8 mouse cellular contexts compared by ENCODE assay signal in the genomic region with DNA sequence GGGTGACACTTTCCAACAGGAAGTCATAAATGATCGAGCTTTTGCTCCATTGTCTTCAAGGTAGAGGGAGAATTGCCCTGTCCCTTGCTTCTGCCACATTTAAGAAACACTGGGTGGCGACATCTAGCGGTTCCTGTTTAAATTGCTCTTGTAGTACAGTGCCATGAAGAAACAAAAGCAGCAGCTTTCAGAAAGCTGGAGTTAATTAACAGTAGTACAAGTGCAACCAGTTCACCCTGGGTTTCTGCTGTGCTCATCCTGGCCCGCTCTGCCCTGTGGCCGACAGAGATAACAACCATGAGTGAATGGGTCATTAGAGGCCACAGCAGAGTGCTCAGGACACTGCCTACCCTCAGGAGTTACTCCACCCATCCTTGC.
DNase-seq lines count a peak whose midpoint lies in the region; ATAC-seq and TF ChIP-seq lines count a peak whose summit lies in the region.

No protein-coding gene starts in this region.

- no peak overlapping the region for H3K9ac ChIP-seq in forebrain, embryonic 15.5 days (replicated peaks)
- H3K9ac ChIP-seq in liver, embryonic 13.5 days = no peak overlapping the region
- H3K9ac ChIP-seq in neural tube, embryonic 13.5 days = peak overlapping the region; percentile 57

- H3K27me3 ChIP-seq in G1E (ENCODE audit: insufficient read depth, low read length) = no peaks in the 10 kb centered on the region; the same call in 1 of the 2 replicates
- H3K27me3 ChIP-seq in forebrain, embryonic 15.5 days = no peaks in the 10 kb centered on the region
- no peaks in the 10 kb centered on the region for H3K27me3 ChIP-seq in liver, embryonic 13.5 days
- no peaks in the 10 kb centered on the region for H3K27me3 ChIP-seq in neural tube, embryonic 13.5 days

- H3K4me2 ChIP-seq in forebrain, embryonic 15.5 days (replicated peaks) = 0 out of 2 replicates have a peak overlapping the region, but pooled peaks have one; percentile 12
- peak overlapping the region; percentile 6; the same call in 1 of the 2 replicates for H3K4me2 ChIP-seq in liver, embryonic 13.5 days
- H3K4me2 ChIP-seq in neural tube, embryonic 13.5 days = peak overlapping the region; percentile 31

- H3K36me3 ChIP-seq in G1E (replicated peaks) = no peaks in the 10 kb centered on the region
- no peaks in the 10 kb centered on the region for H3K36me3 ChIP-seq in forebrain, embryonic 15.5 days
- H3K36me3 ChIP-seq in liver, embryonic 13.5 days = no peaks in the 10 kb centered on the region
- H3K36me3 ChIP-seq in neural tube, embryonic 13.5 days = no peaks in the 10 kb centered on the region

- no peak; the same call in 1 of the 2 replicates for ATAC-seq in G1E (ENCODE audit: extremely low read depth, insufficient number of reproducible peaks, low FRiP score, poor library complexity, severe bottlenecking)
- ATAC-seq in forebrain, embryonic 15.5 days (replicated peaks) = peak; percentile 71
- peak; percentile 80 for ATAC-seq in liver, embryonic 13.5 days (ENCODE audit: low read depth)
- peak; percentile 80 for ATAC-seq in neural tube, embryonic 13.5 days (ENCODE audit: low read depth)

- peak overlapping the region; percentile 42 for H3K27ac ChIP-seq in forebrain, embryonic 15.5 days (replicated peaks)
- H3K27ac ChIP-seq in liver, embryonic 13.5 days = peak overlapping the region; percentile 58; the same call in 1 of the 2 replicates
- H3K27ac ChIP-seq in neural tube, embryonic 13.5 days (replicated peaks) = peak overlapping the region; percentile 74

- 1% methylated on average over 5 of the region's 5 CpGs for WGBS in forebrain, embryonic 15.5 days
- 2% methylated on average over 5 of the region's 5 CpGs for WGBS in liver, embryonic 13.5 days (ENCODE audit: insufficient replicate concordance)
- WGBS in neural tube, embryonic 13.5 days = 0% methylated on average over 5 of the region's 5 CpGs

- H3K4me3 ChIP-seq in G1E (ENCODE audit: low read depth, low read length) = no peak overlapping the region
- no peak overlapping the region for H3K4me3 ChIP-seq in forebrain, embryonic 15.5 days
- H3K4me3 ChIP-seq in liver, embryonic 13.5 days (replicated peaks) = no peak overlapping the region
- no peak overlapping the region for H3K4me3 ChIP-seq in neural tube, embryonic 13.5 days

- peak; percentile 12 for DNase-seq in G1E (ENCODE audit: low spot score)
- peak; percentile 75 for DNase-seq in cerebellum, adult 11-12 months
- peak; percentile 89 to 91 for DNase-seq in heart, postnatal 10 days
- DNase-seq in kidney, postnatal 36 days = peak; percentile 82 to 89
- DNase-seq in liver, embryonic 13.5 days = peak; percentile 56
- DNase-seq in thymus, adult 18-20 months = peak; percentile 5 to 16

- TF ChIP-seq CTCF in G1E (IDR thresholded peaks at IDR 0.05; ENCODE audit: low read depth, low read length) = peak; percentile 40; the same call in 1 of the 2 replicates

- H3K4me1 ChIP-seq in G1E (ENCODE audit: insufficient read depth, low read depth, low read length) = peaks cover 6% of the 10 kb centered on the region; the same call in 1 of the 2 replicates
- peaks cover 7% of the 10 kb centered on the region for H3K4me1 ChIP-seq in forebrain, embryonic 15.5 days
- peaks cover 57% of the 10 kb centered on the region for H3K4me1 ChIP-seq in liver, embryonic 13.5 days (replicated peaks)
- peaks cover 21% of the 10 kb centered on the region for H3K4me1 ChIP-seq in neural tube, embryonic 13.5 days (replicated peaks)

- intact Hi-C loops in heart, postnatal 10 days (cut with DNase I) = loop anchor here (1.0 to 5.0 kb wide), 3 partner anchors 169 to 329 kb away; a partner anchor contains a TSS

- no peaks in the 10 kb centered on the region for H3K9me3 ChIP-seq in G1E (replicated peaks)
- no peaks in the 10 kb centered on the region for H3K9me3 ChIP-seq in forebrain, embryonic 15.5 days
- H3K9me3 ChIP-seq in liver, embryonic 13.5 days (replicated peaks) = no peaks in the 10 kb centered on the region
- H3K9me3 ChIP-seq in neural tube, embryonic 13.5 days = no peaks in the 10 kb centered on the region

Comparison
In these comparisons a context has a peak if more than half of its experiments do, and no peak if none do; other contexts are left out.
1. DNase-seq: peak in every context shown above with its lines; median percentile 90 in heart, postnatal 10 days; 86 in kidney, postnatal 36 days; 75 in cerebellum, adult 11-12 months; 56 in liver, embryonic 13.5 days; 12 in G1E; 10 in thymus, adult 18-20 months.